26 mouse cellular contexts compared by ENCODE assay signal in the genomic region with DNA sequence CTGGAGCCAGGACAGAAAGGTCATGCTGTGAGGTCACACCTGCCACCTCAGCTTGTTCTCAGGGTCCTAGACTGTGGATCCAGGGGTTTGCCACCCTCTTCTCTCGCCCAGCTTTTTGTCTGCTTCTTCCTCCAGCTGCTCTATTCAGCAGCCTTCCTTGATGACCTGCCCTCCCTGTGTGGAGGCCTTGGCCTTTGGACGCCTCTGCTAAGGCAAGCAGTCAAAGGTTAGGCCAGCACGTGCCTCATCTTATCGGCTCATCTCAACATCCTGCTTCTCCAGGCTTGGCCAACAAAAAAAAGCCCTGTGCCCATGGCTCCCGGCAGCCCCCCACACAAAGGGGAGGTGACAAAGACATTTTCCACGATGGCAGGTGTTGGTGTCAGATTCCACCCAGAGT. TPM values are rescaled to one million over a fixed set of nuclear protein-coding genes. Genes with fewer than 3 reads are reported as not detected.
DNase-seq lines count a peak whose midpoint lies in the region; ATAC-seq and TF ChIP-seq lines count a peak whose summit lies in the region.
"Had no signal": no experiment of that assay in that cellular context is flagged by ENCODE, and none has a peak within 500 bp of the region (broad histone marks: within the 10 kb centered on the region; RNA-seq: fewer than 3 reads in every experiment).

No protein-coding gene starts in this region.

- no peak overlapping the region for H3K4me2 ChIP-seq in heart, embryonic 11.5 days
- no peak overlapping the region for H3K4me2 ChIP-seq in lung, embryonic 14.5 days
- H3K4me2 ChIP-seq in liver, embryonic 12.5 days, result no peak overlapping the region
- H3K4me2 ChIP-seq: forebrain, embryonic 13.5 days; limb, embryonic 15.5 days; midbrain, embryonic 11.5 days; neural tube, embryonic 15.5 days had no signal

- TF ChIP-seq CTCF in lung, embryonic 14.5 days (IDR thresholded peaks at IDR 0.05; ENCODE audit: low read depth), result no peak

- H3K4me1 ChIP-seq in heart, embryonic 11.5 days (ENCODE audit: control insufficient read depth, insufficient read depth, low read length), result peaks cover 18% of the 10 kb centered on the region
- H3K4me1 ChIP-seq in lung, embryonic 14.5 days (ENCODE audit: insufficient read depth), result no peaks in the 10 kb centered on the region
- peaks cover 42% of the 10 kb centered on the region for H3K4me1 ChIP-seq in embryonic facial prominence, embryonic 10.5 days
- H3K4me1 ChIP-seq in liver, embryonic 12.5 days, result no peaks in the 10 kb centered on the region
- H3K4me1 ChIP-seq: neural tube, embryonic 15.5 days had no signal

- H3K36me3 ChIP-seq in heart, embryonic 11.5 days (ENCODE audit: control insufficient read depth, insufficient read depth, low read length), result no peaks in the 10 kb centered on the region; the same call in 1 of the 2 replicates
- H3K36me3 ChIP-seq in lung, embryonic 14.5 days (ENCODE audit: insufficient read depth), result no peaks in the 10 kb centered on the region
- H3K36me3 ChIP-seq in embryonic facial prominence, embryonic 10.5 days (replicated peaks), result 0 out of 2 replicates have a peak, but pooled peaks cover 2% of the 10 kb centered on the region
- peaks cover 8% of the 10 kb centered on the region for H3K36me3 ChIP-seq in liver, embryonic 12.5 days
- H3K36me3 ChIP-seq: limb, embryonic 15.5 days had no signal

- no peak for DNase-seq in heart, postnatal 14 days
- no peak for DNase-seq in lung, embryonic 14.5 days
- DNase-seq in lung, postnatal 14 days, result no peak
- DNase-seq in embryonic facial prominence, embryonic 10.5 days (ENCODE audit: low spot score), result peak; percentile 16
- no peak for DNase-seq in cerebellum, adult 8-10 months
- no peak for DNase-seq in thymus, postnatal 25 days
- DNase-seq: adrenal gland, adult 2 months; cerebellum, adult 11-12 months; cerebellum, postnatal 25 days; kidney, adult 2 months; kidney, postnatal 36 days; thymus, adult 18-20 months; thymus, postnatal 4 days had no signal

- no peak overlapping the region for H3K9ac ChIP-seq in heart, embryonic 11.5 days (ENCODE audit: low read depth, low read length)
- no peak overlapping the region for H3K9ac ChIP-seq in lung, embryonic 14.5 days
- no peak overlapping the region for H3K9ac ChIP-seq in liver, embryonic 12.5 days
- H3K9ac ChIP-seq: forebrain, embryonic 13.5 days; limb, embryonic 15.5 days; neural tube, embryonic 15.5 days had no signal

- 0 out of 2 replicates have a peak, but pooled peaks have one; percentile 29 for ATAC-seq in heart, embryonic 11.5 days (replicated peaks; ENCODE audit: insufficient number of reproducible peaks, low FRiP score, low TSS enrichment)
- ATAC-seq in lung, embryonic 14.5 days (ENCODE audit: insufficient read depth), result 0 out of 2 replicates have a peak, but pooled peaks have one; percentile 11
- ATAC-seq in liver, embryonic 12.5 days, result peak; percentile 46; the same call in 1 of the 2 replicates
- ATAC-seq: forebrain, embryonic 13.5 days; Patski had no signal

- no peak overlapping the region for H3K4me3 ChIP-seq in heart, embryonic 11.5 days (ENCODE audit: low read depth, low read length)
- H3K4me3 ChIP-seq in lung, embryonic 14.5 days (ENCODE audit: low read depth, low read length), result no peak overlapping the region
- no peak overlapping the region for H3K4me3 ChIP-seq in embryonic facial prominence, embryonic 10.5 days
- H3K4me3 ChIP-seq in liver, embryonic 12.5 days, result no peak overlapping the region
- H3K4me3 ChIP-seq: forebrain, embryonic 13.5 days; heart, embryonic 10.5 days; limb, embryonic 15.5 days; neural tube, embryonic 15.5 days had no signal

- no peaks in the 10 kb centered on the region for H3K9me3 ChIP-seq in heart, embryonic 11.5 days (replicated peaks; ENCODE audit: control insufficient read depth, low read length)
- no peaks in the 10 kb centered on the region for H3K9me3 ChIP-seq in lung, embryonic 14.5 days (ENCODE audit: low read depth, low read length)
- no peaks in the 10 kb centered on the region for H3K9me3 ChIP-seq in embryonic facial prominence, embryonic 10.5 days
- no peaks in the 10 kb centered on the region for H3K9me3 ChIP-seq in liver, embryonic 12.5 days (replicated peaks)
- H3K9me3 ChIP-seq: forebrain, embryonic 13.5 days; G1E; heart, embryonic 10.5 days; limb, embryonic 15.5 days; neural tube, embryonic 15.5 days had no signal

- intact Hi-C loops in heart, postnatal 14 days (cut with DNase I), result no loop called here

- H3K27ac ChIP-seq in heart, embryonic 11.5 days (ENCODE audit: low read depth, low read length), result no peak overlapping the region
- no peak overlapping the region for H3K27ac ChIP-seq in lung, embryonic 14.5 days (ENCODE audit: low read depth)
- peak overlapping the region; percentile 63; the same call in 1 of the 2 replicates for H3K27ac ChIP-seq in embryonic facial prominence, embryonic 10.5 days (replicated peaks)
- H3K27ac ChIP-seq in liver, embryonic 12.5 days, result no peak overlapping the region
- H3K27ac ChIP-seq: forebrain, embryonic 13.5 days; heart, embryonic 10.5 days; limb, embryonic 15.5 days; neural tube, embryonic 15.5 days had no signal

- WGBS in heart, embryonic 11.5 days (ENCODE audit: insufficient replicate concordance), result 27% methylated on average over 6 of the region's 6 CpGs
- 14% methylated on average over 6 of the region's 6 CpGs for WGBS in lung, embryonic 14.5 days
- 43% methylated on average over 6 of the region's 6 CpGs for WGBS in embryonic facial prominence, embryonic 10.5 days
- WGBS in liver, embryonic 12.5 days (ENCODE audit: insufficient replicate concordance), result 48% methylated on average over 6 of the region's 6 CpGs

- H3K27me3 ChIP-seq in heart, embryonic 11.5 days (ENCODE audit: control insufficient read depth, insufficient read depth, low read length), result no peaks in the 10 kb centered on the region
- H3K27me3 ChIP-seq in lung, embryonic 14.5 days (ENCODE audit: insufficient read depth, low read length), result no peaks in the 10 kb centered on the region
- H3K27me3 ChIP-seq in embryonic facial prominence, embryonic 10.5 days (replicated peaks; ENCODE audit: low read depth, poor library complexity, severe bottlenecking), result no peaks in the 10 kb centered on the region
- no peaks in the 10 kb centered on the region for H3K27me3 ChIP-seq in liver, embryonic 12.5 days (replicated peaks)
- H3K27me3 ChIP-seq: forebrain, embryonic 13.5 days; limb, embryonic 15.5 days; neural tube, embryonic 15.5 days; Patski had no signal

RNA-seq across cellular contexts. Expression of gene Insm1, which starts 25.9 kb away (rescaled TPM):
- not detected in 2 replicates for polyA plus RNA-seq in heart, embryonic 11.5 days (2014; fragmentation: Nextera tagmentation; extraction: Ambion mirVana)
- total RNA-seq in heart, postnatal 14 days (2021), result under 1 TPM in 1 of 2 experiments, not detected in 1; 0.12 TPM
- polyA plus RNA-seq in lung, embryonic 14.5 days (2014; fragmentation: Nextera tagmentation; extraction: Ambion mirVana), result 0.11 and 0.13 TPM in 2 replicates
- polyA plus RNA-seq in embryonic facial prominence, embryonic 10.5 days (2016; fragmentation: Nextera tagmentation; extraction: Ambion mirVana), result 1.5 and 1.9 TPM in 2 replicates
- polyA plus RNA-seq in liver, embryonic 12.5 days (2016; fragmentation: Nextera tagmentation; extraction: Ambion mirVana), result not detected in 2 replicates
- total RNA-seq: gastrocnemius, adult 8-10 months; granulocyte monocyte progenitor cell, adult 5-6 weeks had no signal
- polyA plus RNA-seq: G1E; heart, postnatal 0 days; lung, embryonic 16.5 days; Patski had no signal
